Mouse (Mus musculus): ENCODE data around the gene Hras. TPM values are rescaled to one million over a fixed set of nuclear protein-coding genes. Genes with fewer than 3 reads are reported as not detected.
A peak's percentile ranks its signal among the peaks of the same experiment; 100 is the strongest.

The Hras gene
- total and polyA plus RNA-seq, 3 experiments, result 47.1 to 99.1 (median 65.5) TPM

DNA sequence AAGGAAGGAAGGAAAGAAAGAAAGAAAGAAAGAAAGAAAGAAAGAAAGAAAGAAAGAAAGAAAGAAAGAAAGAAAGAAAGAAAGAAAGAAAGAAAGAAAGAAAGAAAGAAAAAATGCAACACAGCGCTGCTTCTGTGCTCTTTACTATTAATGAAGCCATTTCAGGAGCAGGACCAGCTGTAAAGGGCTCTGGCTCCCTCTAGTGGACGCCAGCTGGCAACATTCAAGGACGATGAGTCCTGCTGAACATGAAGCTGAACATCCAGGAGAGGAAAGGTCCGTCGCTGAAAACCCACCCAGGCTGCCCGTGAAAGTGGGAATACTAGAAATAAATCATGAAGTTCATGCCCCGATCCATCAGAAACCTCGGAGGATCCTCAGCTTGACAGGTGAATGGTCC is 17.6 kb downstream of the Hras start:
- DNase-seq, result peak; percentile 85

DNA sequence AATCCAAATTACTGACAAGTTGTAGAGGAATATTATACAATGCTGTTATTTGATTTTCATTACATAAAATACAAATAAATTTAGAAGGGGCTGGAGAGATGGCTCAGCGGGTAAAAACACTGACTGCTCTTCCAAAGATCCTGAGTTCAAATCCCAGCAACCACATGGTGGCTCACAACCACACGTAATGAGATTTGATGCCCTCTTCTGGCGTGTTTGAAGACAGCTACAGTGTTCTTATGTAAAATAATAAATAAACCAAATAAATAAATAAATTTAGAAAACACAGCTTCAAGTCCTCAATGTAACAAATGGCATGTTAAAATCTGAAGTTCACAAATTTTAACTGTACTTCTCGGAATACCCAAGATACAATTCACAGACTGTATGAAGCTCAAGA is 18.7 kb downstream of the Hras start:
- DNase-seq, result no peak

DNA sequence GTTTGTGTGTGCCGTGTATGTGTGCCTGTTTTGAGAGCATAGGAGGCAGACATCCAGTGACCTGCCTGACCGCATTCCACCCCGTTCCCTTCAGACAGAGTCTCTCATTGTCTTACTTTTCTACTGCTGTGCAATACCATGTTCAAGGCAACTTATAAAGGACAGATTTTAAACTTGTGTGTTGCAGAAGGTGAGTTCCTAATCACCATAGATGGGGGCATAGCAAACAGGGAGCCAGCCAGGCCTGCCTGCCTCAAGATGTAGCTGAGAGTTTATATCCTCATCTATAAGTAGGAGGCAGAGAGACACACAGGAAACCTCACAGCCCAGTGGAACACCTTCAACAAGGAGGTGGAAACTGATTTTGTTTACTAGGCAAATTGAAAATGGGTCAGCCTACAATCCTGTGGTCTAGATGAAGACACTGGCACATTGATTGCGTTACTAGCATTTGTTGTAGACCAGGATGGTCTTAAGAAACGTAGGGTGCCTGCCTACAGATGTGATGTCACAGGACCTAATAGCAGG is 20.4 kb downstream of the Hras start:
- DNase-seq, result no peak

DNA sequence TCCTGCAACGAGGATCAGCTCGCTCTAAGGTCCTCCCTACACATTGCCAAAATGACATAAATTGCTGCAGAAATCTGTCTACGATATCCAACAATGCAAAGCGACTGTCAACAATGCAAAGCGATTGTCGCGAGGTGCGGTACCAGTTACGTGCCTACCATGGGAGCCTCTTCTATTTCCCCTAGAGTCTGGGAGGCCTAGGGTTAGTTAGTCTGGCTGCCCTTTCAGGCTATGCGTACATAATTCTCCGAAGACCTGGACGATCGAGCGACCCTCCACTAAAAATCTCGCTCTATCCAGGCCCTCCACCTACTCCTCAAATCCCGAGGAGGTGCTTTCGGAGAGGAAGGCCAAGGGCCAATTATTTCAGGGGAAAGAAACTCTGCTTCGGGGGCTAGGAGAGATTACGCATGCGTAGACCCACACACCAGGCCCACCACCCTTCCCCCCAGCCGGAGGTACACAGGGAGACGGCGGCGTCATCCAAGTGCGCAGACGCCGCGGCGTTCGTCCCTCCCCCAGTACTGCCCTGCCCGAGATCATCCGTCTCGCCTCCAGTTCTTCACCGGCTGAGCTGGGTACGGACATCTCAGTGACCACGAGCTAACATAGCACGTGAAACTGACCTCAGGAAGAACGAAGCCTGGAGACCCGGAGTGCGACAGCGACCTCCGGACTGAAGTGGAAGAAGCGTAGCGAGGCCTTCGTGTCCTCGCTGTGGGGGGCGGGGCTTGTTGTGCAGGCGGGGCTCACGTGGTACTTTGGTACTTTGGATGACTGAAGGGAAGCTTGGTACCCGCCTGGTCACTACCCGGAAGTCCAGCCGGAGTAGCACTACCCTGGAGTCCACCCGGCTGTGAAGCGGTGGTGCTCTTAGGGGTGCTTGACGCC is 21.4 kb downstream of the Hras start, which contains the start of gene Rnh1:
Rnh1 (minus strand) TSS at position 742 of the 891 bp plus-strand sequence.
- peak; percentile 94 for DNase-seq

DNA sequence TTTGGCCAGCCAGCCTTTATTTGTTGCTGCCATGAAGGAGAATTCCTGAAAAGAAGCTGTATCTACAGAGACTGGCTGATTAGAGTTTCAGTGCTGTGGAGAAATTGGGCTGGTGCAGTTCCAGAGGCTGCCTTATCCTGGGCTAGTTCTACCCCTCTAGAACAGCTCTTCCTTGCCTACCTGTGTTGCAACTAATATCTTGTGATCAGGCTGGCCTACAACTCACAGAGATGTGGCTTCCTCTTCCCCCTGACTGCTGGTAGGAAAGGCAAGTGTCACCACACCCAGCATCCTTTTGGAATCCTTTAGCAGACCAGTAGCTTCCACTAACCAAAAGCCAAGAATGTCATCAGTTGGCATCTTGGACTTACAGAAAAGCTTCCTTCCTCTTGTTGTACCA is 23.9 kb downstream of the Hras start:
- no peak for DNase-seq

DNA sequence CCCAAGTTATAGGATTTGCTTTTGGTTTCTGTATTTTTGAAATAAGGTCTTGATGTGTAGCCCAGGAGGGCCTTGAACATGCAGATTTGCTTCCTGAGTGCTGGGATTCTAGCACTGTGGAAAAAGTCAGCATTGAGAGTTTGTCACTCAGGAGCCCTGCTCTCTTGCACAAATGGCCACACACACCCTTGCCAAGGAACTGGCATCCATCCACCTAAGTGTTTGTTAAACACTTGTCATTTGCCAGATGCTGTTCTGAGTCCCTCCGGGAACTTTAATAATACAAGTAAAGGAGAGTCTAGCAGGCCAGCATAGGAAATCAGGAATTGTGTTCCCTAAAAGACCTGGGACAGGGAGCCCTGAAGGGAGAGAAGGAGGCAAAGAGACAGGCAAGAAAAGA is 24.5 kb downstream of the Hras start:
- DNase-seq, result no peak

DNA sequence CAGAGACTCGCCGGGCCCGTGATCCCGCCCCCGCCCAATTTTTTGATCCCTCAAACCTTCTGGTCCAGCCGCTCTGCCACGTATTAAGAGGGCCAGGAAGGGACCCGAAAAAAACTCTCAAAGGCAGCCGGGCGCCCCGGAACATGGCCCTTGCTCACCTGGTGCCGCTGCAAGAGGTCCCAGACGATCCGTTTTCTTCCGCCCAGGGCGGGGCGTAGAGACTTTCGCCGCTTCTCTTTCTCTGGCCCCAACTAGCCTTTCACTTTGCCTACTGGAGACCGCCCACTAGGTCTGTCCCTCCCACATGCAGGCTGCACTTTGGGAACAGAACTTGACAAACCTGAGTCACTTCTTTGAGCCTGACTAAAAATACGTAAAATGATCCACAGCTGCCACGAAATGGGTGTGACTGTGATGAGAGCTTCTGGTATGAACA is 25.3 kb downstream of the Hras start:
- peak; percentile 92 for DNase-seq

DNA sequence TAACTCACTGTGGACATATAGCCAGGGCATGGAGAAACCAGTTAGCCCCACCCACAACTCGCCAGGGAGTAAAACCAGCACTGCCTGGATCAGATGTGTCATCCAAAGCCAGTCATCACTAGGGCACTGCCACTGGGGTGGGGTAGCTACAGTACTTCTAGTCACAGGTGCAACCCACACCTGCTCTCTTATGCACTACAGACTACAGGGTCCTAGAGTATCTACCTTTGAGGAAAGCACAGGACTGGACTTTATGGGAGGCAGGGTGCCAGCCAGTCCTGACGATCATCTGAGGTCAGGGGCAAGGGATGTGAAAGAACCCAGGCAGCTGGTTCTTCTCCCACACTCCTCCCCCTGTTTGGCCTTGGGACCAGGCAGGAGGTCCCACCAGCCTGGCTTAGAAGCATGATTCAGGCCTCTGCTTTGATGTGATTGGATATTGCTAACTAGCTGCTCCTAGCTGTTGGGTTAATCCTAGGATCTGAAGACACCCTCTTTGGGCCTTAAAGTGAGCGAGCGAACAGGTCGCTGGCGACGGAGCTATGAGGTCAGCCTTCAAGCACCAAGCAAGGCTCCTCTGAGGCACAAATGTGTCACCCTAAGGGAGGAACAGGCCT is 25.8 kb downstream of the Hras start:
- peak; percentile 89 for DNase-seq

DNA sequence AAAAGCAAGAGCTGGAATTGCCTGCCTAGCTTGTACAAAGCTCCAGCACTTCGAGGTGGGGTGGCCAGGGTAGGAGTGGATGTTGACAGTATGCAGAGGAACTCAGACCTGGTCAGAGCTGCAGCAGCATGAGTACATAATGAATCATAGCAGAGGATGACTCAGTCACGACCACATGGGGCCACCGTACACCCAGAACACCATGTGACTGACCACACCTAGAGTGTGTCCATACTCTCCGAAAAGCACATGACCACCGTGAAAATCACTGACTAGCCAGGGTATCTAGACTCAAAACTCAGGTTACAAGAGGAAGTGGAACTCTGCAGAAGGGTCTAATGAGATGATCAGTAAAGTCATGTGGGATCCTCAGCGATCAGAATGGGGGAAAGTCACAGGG is 29.0 kb downstream of the Hras start:
- DNase-seq, result peak; percentile 86

DNA sequence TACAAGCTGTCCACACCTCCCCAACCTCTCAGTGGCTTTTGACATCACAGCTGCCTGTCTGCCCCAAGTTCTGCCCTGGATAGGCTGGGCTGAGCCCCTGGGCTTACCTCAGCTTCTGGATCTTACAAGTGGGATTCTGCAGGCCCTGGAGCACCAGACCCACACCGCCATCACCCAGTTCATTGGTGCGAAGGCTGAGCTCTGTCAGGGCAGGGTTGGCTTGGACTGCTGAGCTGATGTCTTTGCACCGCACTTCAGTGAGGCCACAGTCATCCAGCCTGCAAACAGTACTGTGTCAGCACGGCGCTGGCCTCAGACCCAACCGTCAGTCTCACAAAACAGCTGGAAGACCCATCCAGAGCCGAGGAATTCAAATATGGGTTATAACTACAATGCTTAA is 29.4 kb downstream of the Hras start:
- no peak for DNase-seq

DNA sequence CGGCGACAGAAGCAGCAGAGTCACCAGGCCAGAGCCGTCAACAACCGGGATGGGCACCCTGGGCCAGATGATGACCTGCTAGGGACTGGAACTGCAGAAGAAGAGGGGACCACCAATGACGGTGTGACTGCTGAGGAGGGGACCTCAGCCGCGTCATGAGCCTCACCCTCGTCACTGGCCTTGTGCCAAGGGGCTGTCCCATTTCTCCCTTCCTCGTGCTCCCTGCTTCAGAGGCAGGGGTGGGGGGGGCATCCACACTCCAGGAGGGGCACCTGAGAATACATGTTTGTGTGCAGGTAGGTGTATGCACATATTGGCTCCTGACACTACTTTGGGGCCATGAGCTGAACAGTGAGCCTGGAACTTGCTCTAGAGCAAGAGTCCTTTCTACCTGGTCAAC is 38.4 kb downstream of the Hras start:
- no peak for DNase-seq

DNA sequence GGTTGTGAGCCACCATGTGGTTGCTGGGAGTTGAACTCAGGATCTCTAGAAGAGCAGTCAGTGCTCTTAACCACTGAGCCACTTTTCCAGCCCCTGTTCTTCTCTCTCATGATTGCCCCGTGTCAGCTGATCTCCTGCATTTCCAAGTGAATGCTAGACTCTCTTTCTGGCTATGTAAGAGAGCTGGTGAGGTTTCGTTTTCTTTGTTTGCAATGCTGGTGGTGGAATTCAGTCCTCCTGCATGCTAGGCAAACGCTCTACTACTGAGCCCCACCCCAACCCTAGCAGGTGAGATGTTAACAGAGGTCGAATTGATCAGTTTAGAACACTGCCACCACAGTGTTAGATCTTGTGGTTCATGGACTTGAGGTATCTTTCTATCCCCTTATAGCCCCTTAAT is 45.2 kb downstream of the Hras start:
- DNase-seq, result no peak

DNA sequence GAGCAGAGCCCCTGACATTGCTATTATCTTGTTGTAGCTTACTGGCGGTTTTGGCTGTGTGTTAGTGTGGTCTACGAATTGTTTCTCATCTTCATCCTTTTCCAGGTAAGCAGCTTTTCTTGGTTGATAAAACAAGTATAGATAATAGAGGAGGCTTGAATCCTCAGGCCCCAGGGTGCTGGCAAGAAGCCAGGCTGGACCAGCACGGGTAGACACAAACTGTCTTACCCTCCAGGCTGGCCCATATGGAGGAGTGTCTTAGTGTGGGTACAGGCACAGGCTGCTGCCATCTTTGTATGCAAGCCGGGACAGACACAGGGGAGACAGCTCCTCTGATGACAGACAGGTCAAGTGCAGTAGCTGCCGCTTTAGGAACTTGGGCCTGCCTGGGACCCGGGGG is 46.8 kb downstream of the Hras start:
- no peak for DNase-seq

DNA sequence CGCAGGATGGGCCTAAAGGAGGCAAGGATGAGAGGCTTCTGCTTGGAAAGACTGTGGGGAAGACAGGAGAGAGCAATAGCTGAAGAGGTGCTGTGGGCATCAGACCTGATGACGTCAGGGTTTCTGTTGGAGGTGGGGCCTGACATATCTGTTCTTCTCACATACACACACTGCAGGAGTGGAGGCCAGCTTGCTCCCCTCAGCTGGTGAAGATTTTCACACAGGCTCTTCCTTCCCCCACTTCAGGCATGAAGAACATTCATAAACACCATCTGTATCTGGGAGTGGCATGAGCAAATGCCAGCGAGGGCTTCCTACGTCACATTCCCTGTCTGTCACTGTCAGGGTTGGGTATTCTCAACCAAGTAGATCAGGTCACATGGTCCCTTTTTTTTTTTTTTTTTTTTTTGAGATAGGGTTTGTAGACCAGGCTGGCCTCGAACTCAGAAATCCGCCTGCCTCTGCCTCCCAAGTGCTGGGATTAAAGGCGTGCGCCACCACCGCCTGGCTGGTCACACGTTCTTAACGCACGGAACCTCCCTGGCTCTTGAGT is 47.7 kb downstream of the Hras start:
- DNase-seq, result no peak

DNA sequence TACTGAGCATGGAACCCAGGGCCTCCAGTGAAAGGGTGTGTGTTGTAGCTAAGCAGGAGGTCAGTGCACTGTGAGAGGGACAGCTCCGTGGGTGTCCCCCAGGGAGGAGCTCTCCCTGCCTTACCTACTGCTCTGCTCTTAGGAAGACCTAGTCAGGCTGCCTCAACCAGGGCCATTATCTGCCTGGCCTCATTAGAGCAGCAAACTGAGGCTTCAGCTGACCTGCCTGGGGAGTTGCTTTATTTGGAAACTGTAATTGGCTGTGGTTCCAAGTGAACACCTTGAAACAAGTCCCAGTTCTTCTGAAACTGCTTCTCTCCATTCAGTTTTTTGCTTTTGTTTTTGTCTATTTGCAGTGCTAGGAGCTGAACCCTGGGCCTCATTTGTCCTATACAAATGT is 48.4 kb downstream of the Hras start:
- DNase-seq, result no peak

DNA sequence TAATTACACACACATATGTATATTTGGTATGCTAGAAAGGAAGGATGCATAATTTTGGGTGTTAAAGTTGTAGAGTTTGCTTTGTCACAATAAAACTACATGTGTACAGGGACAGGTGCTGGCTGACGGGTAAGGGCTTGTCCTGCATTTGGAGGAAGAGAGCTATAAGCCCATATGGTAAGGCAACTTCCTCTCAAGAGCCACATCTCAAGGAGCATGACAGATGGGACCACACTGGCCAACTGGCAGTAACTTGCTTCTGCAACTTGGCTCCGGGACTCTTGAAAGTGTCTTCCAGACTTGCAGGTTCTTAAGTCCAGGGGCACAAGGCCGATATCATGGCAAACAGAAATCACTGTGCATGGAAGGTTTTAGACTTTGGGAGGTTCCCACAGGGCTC is 49.2 kb downstream of the Hras start:
- no peak for DNase-seq

DNA sequence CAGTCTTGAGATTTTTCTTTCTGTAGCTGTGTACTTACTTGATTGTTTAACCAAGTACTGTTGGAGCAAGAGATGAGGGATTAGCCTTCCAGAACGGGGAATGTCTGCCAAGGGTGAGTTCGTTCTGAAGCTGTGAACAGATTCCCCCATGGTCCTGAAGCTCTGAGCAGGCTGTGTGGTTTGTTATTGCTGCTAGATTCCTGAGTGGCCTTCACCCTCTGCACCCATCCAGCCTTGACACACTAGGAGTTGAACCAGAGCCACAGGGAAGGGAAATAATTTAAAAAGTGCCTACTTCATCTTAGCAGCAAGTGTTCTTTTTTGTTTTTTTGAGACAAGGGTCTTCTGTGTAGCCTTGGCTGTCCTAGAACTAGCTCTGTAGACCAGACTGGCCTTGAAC is 49.9 kb downstream of the Hras start:
- DNase-seq, result peak; percentile 60

DNA sequence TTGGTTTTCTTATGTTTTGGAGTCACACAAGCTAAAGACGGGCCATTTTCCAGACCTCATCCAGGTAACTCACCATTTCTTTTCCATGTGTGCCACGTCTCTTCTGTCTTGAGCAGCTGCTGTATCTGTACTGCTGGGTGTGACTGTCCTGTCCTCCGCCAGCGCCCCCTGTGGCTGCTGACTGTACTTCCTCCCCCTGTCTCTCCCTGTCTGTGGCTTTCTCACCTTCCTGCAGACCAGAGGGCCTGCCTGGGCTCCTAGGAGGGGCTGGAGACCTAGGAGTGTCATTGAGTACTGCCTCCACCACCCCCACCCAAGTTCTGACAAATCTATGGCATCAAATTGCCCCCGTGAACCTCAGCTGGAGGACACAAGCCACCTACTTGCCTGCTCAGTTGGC is 50.7 kb downstream of the Hras start:
- DNase-seq, result peak; percentile 53

DNA sequence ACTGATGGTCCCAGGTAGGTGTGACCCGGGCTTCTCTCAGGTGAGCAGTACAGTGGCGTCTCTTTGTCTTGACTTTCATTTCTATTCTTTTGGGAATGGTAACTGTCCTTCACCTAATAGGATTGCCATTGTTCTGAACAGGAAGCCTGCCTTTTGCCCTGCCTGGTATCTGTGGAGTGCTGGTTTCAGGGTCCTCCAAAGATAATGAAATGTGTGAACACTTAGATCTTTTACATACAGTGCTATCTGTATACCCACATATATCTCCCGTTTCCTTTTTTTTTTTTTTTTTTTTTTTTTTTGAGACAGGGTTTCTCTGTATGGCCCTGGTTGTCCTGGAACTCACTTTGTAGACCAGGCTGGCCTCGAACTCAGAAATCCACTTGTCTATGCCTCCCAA is 52.5 kb downstream of the Hras start:
- DNase-seq, result no peak
